Mouse (Mus musculus): ENCODE measurements around the gene Mamdc4.

DNA sequence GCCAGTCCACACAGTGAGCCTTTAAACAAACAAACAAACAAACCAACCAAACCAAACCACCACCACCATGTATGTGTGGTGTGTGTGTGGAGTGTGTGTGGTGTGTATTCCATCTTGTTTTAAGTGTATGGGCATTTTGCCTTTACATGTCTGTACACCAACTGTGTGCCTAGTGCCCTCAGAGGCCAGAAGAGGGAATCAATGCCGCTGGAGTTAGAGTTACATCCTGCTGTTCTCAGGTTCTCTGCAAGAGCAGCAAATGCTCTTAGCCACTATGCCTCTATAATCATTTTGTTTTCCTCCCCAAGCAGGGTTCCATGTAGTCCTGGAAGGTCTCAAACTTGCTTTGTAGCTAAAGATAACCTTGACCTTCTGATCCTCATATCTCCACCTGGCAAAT lies 18.3 kb downstream of the Mamdc4 start:
- TF ChIP-seq EP300 (IDR thresholded peaks at IDR 0.05; ENCODE audit: insufficient read depth, low read depth, low read length) (no peak), CTCF (IDR thresholded peaks at IDR 0.05) (no peak)
